Mouse (Mus musculus): ENCODE measurements around the gene Rora. TPM values are rescaled to one million over a fixed set of nuclear protein-coding genes. Genes with fewer than 3 reads are reported as not detected.

The Rora gene
- polyA plus RNA-seq, 1 experiment: 24.1 TPM

GRCm38 (mm10) chr9:68707636-68708035, 54.0 kb downstream of the Rora start:
- Histone ChIP-seq H3K4me1 (ENCODE audit: control insufficient read depth, insufficient read depth, low read length) (no peaks in the 10 kb centered on the region), H3K36me3 (ENCODE audit: control insufficient read depth, insufficient read depth, low read length) (no peaks in the 10 kb centered on the region), H3K4me3 (ENCODE audit: control insufficient read depth, low read depth, low read length) (no peak overlapping the region), H3K27ac (ENCODE audit: control insufficient read depth, insufficient read depth, low read depth, low read length) (no peak overlapping the region), H3K27me3 (ENCODE audit: control insufficient read depth, insufficient read depth, low read length) (no peaks in the 10 kb centered on the region)
- TF ChIP-seq CTCF (IDR thresholded peaks at IDR 0.05; ENCODE audit: control insufficient read depth, insufficient read depth, insufficient replicate concordance, low read depth, low read length): no peak
- no peak for TF ChIP-seq POLR2A (IDR thresholded peaks at IDR 0.05; ENCODE audit: control insufficient read depth, low read depth, low read length)

- Histone ChIP-seq H3K4me3 (ENCODE audit: control insufficient read depth, low read depth, low read length) (no peak overlapping the region), H3K36me3 (ENCODE audit: control insufficient read depth, insufficient read depth, low read length) (no peaks in the 10 kb centered on the region), H3K4me1 (ENCODE audit: control insufficient read depth, insufficient read depth, low read length) (no peaks in the 10 kb centered on the region), H3K27me3 (ENCODE audit: control insufficient read depth, insufficient read depth, low read length) (no peaks in the 10 kb centered on the region), H3K27ac (ENCODE audit: control insufficient read depth, insufficient read depth, low read depth, low read length) (no peak overlapping the region)
- TF ChIP-seq POLR2A (IDR thresholded peaks at IDR 0.05; ENCODE audit: control insufficient read depth, low read depth, low read length) (no peak), CTCF (IDR thresholded peaks at IDR 0.05; ENCODE audit: control insufficient read depth, insufficient read depth, insufficient replicate concordance, low read depth, low read length) (no peak)
Observed at GRCm38 (mm10) chr9:68709232-68709631, 55.6 kb downstream of the Rora start.

- Histone ChIP-seq H3K4me3 (ENCODE audit: control insufficient read depth, low read depth, low read length) (no peak overlapping the region), H3K27ac (ENCODE audit: control insufficient read depth, insufficient read depth, low read depth, low read length) (no peak overlapping the region), H3K4me1 (ENCODE audit: control insufficient read depth, insufficient read depth, low read length) (no peaks in the 10 kb centered on the region), H3K27me3 (ENCODE audit: control insufficient read depth, insufficient read depth, low read length) (no peaks in the 10 kb centered on the region), H3K36me3 (ENCODE audit: control insufficient read depth, insufficient read depth, low read length) (no peaks in the 10 kb centered on the region)
- TF ChIP-seq CTCF (IDR thresholded peaks at IDR 0.05; ENCODE audit: control insufficient read depth, insufficient read depth, insufficient replicate concordance, low read depth, low read length) (no peak), POLR2A (IDR thresholded peaks at IDR 0.05; ENCODE audit: control insufficient read depth, low read depth, low read length) (no peak)
Observed at GRCm38 (mm10) chr9:68710893-68711654, 57.5 kb downstream of the Rora start.

- Histone ChIP-seq H3K36me3 (ENCODE audit: control insufficient read depth, insufficient read depth, low read length) (no peaks in the 10 kb centered on the region), H3K27ac (ENCODE audit: control insufficient read depth, insufficient read depth, low read depth, low read length) (no peak overlapping the region), H3K4me3 (ENCODE audit: control insufficient read depth, low read depth, low read length) (no peak overlapping the region), H3K27me3 (ENCODE audit: control insufficient read depth, insufficient read depth, low read length) (no peaks in the 10 kb centered on the region), H3K4me1 (ENCODE audit: control insufficient read depth, insufficient read depth, low read length) (no peaks in the 10 kb centered on the region)
- TF ChIP-seq POLR2A (IDR thresholded peaks at IDR 0.05; ENCODE audit: control insufficient read depth, low read depth, low read length): no peak
- TF ChIP-seq CTCF (IDR thresholded peaks at IDR 0.05; ENCODE audit: control insufficient read depth, insufficient read depth, insufficient replicate concordance, low read depth, low read length): peak; percentile 85; the same call in 1 of the 2 replicates
Observed at GRCm38 (mm10) chr9:68716961-68717360, 63.4 kb downstream of the Rora start.

GRCm38 (mm10) chr9:68718427-68718826, 64.8 kb downstream of the Rora start:
- TF ChIP-seq POLR2A (IDR thresholded peaks at IDR 0.05; ENCODE audit: control insufficient read depth, low read depth, low read length) (no peak), CTCF (IDR thresholded peaks at IDR 0.05; ENCODE audit: control insufficient read depth, insufficient read depth, insufficient replicate concordance, low read depth, low read length) (no peak)
- Histone ChIP-seq H3K36me3 (ENCODE audit: control insufficient read depth, insufficient read depth, low read length) (no peaks in the 10 kb centered on the region), H3K27ac (ENCODE audit: control insufficient read depth, insufficient read depth, low read depth, low read length) (no peak overlapping the region), H3K4me3 (ENCODE audit: control insufficient read depth, low read depth, low read length) (no peak overlapping the region), H3K27me3 (ENCODE audit: control insufficient read depth, insufficient read depth, low read length) (no peaks in the 10 kb centered on the region), H3K4me1 (ENCODE audit: control insufficient read depth, insufficient read depth, low read length) (no peaks in the 10 kb centered on the region)

- Histone ChIP-seq H3K4me1 (ENCODE audit: control insufficient read depth, insufficient read depth, low read length) (no peaks in the 10 kb centered on the region), H3K4me3 (ENCODE audit: control insufficient read depth, low read depth, low read length) (no peak overlapping the region), H3K27me3 (ENCODE audit: control insufficient read depth, insufficient read depth, low read length) (no peaks in the 10 kb centered on the region), H3K27ac (ENCODE audit: control insufficient read depth, insufficient read depth, low read depth, low read length) (no peak overlapping the region), H3K36me3 (ENCODE audit: control insufficient read depth, insufficient read depth, low read length) (no peaks in the 10 kb centered on the region)
- TF ChIP-seq POLR2A (IDR thresholded peaks at IDR 0.05; ENCODE audit: control insufficient read depth, low read depth, low read length) (no peak), CTCF (IDR thresholded peaks at IDR 0.05; ENCODE audit: control insufficient read depth, insufficient read depth, insufficient replicate concordance, low read depth, low read length) (no peak)
Observed at GRCm38 (mm10) chr9:68719286-68719685, 65.7 kb downstream of the Rora start.

- Histone ChIP-seq H3K4me3 (ENCODE audit: control insufficient read depth, low read depth, low read length) (no peak overlapping the region), H3K36me3 (ENCODE audit: control insufficient read depth, insufficient read depth, low read length) (no peaks in the 10 kb centered on the region), H3K27me3 (ENCODE audit: control insufficient read depth, insufficient read depth, low read length) (no peaks in the 10 kb centered on the region), H3K27ac (ENCODE audit: control insufficient read depth, insufficient read depth, low read depth, low read length) (no peak overlapping the region), H3K4me1 (ENCODE audit: control insufficient read depth, insufficient read depth, low read length) (no peaks in the 10 kb centered on the region)
- TF ChIP-seq CTCF (IDR thresholded peaks at IDR 0.05; ENCODE audit: control insufficient read depth, insufficient read depth, insufficient replicate concordance, low read depth, low read length): no peak
- TF ChIP-seq POLR2A (IDR thresholded peaks at IDR 0.05; ENCODE audit: control insufficient read depth, low read depth, low read length): no peak
Observed at GRCm38 (mm10) chr9:68724636-68725285, 71.2 kb downstream of the Rora start.
